Mouse (Mus musculus): ENCODE results near the gene Ddx6.

The Ddx6 gene

DNA sequence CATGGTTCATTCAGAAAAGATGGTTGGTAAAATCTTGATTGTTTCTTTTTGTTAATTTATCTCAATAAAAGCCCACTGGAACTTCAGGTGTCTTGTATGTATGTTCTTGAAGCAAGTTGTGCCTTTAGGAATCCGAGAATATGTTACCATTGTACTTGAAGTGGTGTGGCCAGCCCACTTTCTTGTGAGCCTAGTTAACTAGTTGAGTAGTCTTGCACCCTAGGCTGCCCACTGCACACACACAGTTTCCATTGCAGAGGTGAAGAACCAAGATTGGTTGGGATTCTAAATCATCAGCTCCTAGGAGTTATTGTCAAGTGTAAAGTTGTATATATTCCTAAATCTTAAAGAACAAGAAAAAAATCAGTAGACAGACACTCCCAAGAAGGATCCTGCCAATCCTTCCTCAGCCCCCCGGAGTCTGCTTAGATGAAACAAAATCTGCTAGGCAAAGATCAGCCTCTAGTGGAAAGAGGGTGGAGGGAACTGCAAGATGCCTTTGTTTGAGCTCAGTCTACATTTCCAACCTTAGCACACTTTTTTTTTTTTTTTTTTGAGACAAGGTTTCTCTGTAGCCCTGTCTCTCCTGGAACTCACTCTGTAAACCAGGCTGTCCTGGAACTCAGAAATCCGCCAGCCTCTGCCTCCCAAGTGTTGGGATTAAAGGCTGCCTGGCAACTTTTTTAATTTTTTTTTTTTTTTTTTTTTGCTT, 36.1 kb downstream of the Ddx6 start:
- DNase-seq (ENCODE audit: low spot score), result no peak

GRCm38 (mm10) chr9:44641616-44642015, 36.9 kb downstream of the Ddx6 start:
- no peak for DNase-seq (ENCODE audit: low spot score)

DNA sequence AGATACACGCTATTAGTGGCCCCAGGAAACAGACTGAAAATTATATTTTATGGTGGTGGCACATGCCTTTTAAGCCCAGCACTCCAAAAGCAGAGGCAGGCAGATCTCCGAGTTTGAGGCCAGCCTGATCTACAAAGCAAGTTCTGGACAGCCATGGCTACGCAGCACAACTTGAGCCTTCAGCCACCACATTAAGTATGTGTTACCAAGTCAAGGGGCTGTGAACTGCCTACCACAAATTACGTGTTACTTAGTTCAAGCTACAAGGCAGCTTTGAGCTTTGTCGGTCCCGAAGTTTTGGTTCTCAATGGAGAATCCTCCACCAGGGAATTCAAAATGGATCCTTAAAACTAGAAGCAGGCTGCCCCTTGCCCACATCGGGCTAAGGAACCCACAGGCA, 38.4 kb downstream of the Ddx6 start:
- no peak for DNase-seq (ENCODE audit: low spot score)

GRCm38 (mm10) chr9:44644186-44644585, 39.5 kb downstream of the Ddx6 start:
- no peak for DNase-seq (ENCODE audit: low spot score)

DNA sequence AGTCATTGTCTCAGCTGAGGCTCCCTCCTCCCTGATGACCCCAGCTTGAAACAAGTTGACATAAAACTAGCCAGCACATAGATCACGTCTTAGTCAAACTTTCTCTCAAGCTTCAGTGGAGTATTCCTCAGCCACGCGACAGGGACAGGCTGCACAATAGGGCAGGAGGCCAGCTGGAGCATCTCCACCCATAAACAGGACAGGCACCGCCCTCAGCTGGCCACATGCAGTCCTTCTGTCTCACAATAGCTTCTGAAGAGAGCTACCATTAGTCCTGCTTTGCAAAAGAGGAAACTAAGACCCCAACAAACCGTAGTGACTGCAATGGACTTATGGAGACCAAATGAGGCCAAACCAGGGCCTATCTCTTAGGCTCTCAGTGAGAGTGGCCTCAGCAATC, 40.8 kb downstream of the Ddx6 start:
- DNase-seq (ENCODE audit: low spot score), result peak; percentile 37

DNA sequence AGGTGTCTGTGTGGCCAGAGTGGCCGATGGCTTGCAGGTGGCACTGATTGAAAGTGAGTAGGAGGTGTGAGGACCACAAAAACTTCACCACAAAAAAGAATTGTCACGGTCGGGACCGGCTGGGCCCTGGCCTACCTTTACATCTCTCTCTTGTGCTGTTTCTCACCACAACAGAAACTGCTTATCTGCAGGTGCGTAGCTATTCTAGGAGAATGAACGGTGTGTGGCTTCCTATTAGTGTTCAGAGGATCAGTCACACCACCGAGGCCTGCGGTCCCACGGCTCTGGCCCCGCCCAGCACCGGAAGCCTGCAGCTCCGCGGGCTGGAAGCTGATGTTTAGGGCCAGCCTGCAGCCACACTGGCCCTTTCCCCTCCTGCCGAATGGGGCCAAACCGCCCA, 41.2 kb downstream of the Ddx6 start:
- no peak for DNase-seq (ENCODE audit: low spot score)

- no peak for DNase-seq (ENCODE audit: low spot score)
These were observed 41.7 kb downstream of the Ddx6 start for GRCm38 (mm10) chr9:44646366-44646765.

DNA sequence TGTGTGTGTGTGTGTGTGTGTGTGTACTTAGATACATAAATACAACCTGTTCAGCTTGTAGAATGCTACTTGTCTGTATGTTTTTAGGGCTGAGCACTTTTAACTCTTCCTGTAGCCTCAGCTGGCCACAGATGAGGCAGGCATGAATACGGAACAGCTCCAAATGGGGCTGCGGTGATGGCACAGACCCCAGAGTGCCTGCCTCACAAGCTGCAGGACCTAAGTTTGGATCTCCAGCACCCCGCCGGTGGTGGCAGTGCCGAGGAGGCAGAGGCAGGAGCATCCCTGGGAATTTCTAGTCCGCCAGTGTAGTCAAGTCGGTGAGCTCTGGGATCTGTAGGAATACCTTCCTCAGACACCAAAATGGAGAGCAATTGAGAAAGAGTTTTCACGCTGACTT, 42.3 kb downstream of the Ddx6 start:
- no peak for DNase-seq (ENCODE audit: low spot score)

GRCm38 (mm10) chr9:44647656-44648055, 43.0 kb downstream of the Ddx6 start:
- DNase-seq (ENCODE audit: low spot score), result no peak

- DNase-seq (ENCODE audit: low spot score), result no peak
These were observed 44.2 kb downstream of the Ddx6 start for GRCm38 (mm10) chr9:44648881-44649281.

GRCm38 (mm10) chr9:44652027-44652426, 47.3 kb downstream of the Ddx6 start:
- peak; percentile 72 for DNase-seq (ENCODE audit: low spot score)

- no peak for DNase-seq (ENCODE audit: low spot score)
These were observed 49.2 kb downstream of the Ddx6 start for GRCm38 (mm10) chr9:44653896-44654295.

DNA sequence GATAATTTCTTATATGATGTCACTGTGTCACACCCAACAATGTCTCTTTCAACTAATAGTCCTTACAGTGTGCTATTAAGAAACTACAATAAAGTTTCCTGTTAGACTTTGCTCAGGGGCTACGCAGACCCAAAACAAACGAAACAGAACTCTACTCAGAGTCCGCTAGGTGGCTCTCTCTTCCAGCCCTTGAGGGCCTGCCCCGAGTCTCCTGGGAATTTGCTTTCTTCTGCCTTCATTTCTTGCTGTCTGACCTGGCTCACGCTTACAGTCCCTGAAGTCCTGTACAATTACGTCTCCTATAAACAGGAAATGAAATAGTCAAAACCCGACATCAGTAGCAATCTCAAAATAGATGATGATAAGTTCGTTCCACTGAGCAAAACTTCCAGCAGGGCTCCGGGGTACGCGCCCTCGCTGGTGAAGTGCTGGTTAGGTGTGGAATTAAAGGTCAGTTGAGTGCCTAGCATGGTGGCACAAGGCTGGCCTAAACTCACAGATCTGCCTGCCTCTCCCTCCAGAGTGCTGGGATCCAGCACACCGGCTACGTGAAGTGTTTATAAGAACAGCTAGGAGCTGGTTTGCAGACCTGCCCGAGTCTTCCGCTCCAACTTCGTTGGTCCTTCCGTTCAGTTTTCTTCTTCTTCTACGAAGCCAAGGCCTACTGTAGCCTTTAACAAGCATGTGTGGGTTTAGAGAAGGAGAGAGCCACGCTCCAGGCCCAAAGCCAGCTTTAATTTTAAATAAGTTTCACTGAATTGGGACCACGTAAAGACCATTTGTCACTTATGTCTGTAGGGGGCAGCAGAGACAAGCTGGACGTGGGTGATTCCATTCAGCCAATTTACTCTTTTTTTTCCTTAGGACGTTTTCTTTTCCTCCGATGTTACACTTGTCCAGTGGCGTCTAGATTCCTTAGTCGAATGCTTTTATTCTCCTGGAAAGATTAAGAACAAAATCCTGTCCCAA, 50.7 kb downstream of the Ddx6 start:
- peak; percentile 49 for DNase-seq (ENCODE audit: low spot score)

GRCm38 (mm10) chr9:44663706-44664105, 59.0 kb downstream of the Ddx6 start:
- no peak for DNase-seq (ENCODE audit: low spot score)

DNA sequence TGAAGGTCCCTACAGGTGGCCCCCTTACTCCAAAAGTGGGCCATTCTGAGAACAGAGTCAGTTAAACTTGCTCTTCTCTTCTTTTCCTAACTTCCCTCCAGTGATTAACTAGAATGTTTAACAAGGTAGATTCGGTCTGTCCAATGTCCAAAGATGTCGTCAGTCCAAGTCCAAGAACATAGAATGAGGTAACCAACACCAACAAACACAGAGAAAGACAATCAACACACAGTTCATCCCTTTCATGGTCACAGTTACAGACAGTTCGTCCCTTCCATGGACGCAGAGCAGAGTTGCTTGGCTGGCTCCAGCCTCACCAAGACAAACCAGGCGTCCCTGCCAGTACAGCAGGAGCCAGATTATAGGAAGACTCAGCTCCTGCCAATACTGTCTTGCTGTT, 66.7 kb downstream of the Ddx6 start:
- DNase-seq (ENCODE audit: low spot score), result no peak

GRCm38 (mm10) chr9:44672291-44672865, 67.7 kb downstream of the Ddx6 start:
- DNase-seq (ENCODE audit: low spot score), result no peak

GRCm38 (mm10) chr9:44673005-44673404, 68.3 kb downstream of the Ddx6 start, which contains the start of gene Treh:
Gene Treh, plus strand, starts transcription at chr9:44673233.
- DNase-seq (ENCODE audit: low spot score), result no peak

- DNase-seq (ENCODE audit: low spot score), result no peak
These were observed 73.7 kb downstream of the Ddx6 start for GRCm38 (mm10) chr9:44678288-44678871.

GRCm38 (mm10) chr9:44679565-44679964, 74.9 kb downstream of the Ddx6 start:
- DNase-seq (ENCODE audit: low spot score), result no peak

DNA sequence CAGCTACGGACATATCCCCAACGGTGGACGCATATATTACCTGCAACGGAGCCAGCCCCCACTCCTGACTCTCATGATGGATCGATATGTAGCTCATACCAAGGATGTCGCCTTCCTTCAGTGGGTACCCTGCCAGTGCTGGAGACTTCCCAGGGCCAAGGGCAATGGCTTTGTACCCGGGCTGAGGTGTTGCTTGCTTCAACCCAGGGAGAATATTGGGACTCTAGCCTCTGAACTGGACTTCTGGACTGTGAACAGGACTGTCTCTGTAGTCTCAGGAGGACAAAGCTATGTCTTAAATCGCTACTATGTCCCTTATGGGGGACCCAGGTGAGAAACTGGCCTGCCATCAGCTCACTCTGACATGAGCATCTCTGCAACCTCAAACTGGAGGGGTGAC, 78.4 kb downstream of the Ddx6 start:
- no peak for DNase-seq (ENCODE audit: low spot score)

GRCm38 (mm10) chr9:44685346-44686330, 80.9 kb downstream of the Ddx6 start:
- peak; percentile 66 for DNase-seq (ENCODE audit: low spot score)
